Mouse (Mus musculus) lung, embryonic 14.5 days (tissue): ENCODE measurements at regions not wholly inside any gene's neighbourhood (a gene's known extent, or its start where the extent isn't known, plus 50 kb on each side); places are given as distances from the start of the nearest gene placed in this dataset.

Experiments
- ATAC-seq: fragments of 200-750 bp; cut with Nextera tagmentation; 2 replicates; pipeline ENCODE4 v1.8.0; 2017; ENCODE audit warnings: mild to moderate bottlenecking, moderate TSS enrichment, moderate library complexity; ENCODE audit not compliant: insufficient read depth
- DNase-seq: peaks from one replicate; pipeline ENCODE4 v3.0.0-alpha.2; 2015
- H3K27ac ChIP-seq: fragments of 300-500 bp; sonication (generic); 2 replicates; pipeline ENCODE4 v1.5.1; 2014; ENCODE audit warnings: low read depth, mild to moderate bottlenecking, moderate library complexity
- H3K27me3 ChIP-seq: fragments of 300-500 bp; sonication (generic); 2 replicates; pipeline ENCODE4 v1.6.1; 2014; ENCODE audit warnings: low read length, control low read depth; ENCODE audit not compliant: insufficient read depth
- H3K36me3 ChIP-seq: fragments of 300-500 bp; sonication (generic); 2 replicates; pipeline ENCODE4 v1.6.1; 2014; ENCODE audit warnings: control low read depth; ENCODE audit not compliant: insufficient read depth
- H3K4me1 ChIP-seq: fragments of 300-500 bp; sonication (generic); 2 replicates; pipeline ENCODE4 v1.6.1; 2014; ENCODE audit warnings: antibody characterized with exemption, control low read depth; ENCODE audit not compliant: insufficient read depth
- H3K4me2 ChIP-seq: fragments of 300-500 bp; sonication (generic); 2 replicates; pipeline ENCODE4 v1.6.1; 2014; ENCODE audit warnings: mild to moderate bottlenecking
- H3K4me3 ChIP-seq: fragments of 300-500 bp; sonication (generic); 2 replicates; pipeline ENCODE4 v1.5.1; 2014; ENCODE audit warnings: low read depth, low read length
- H3K9ac ChIP-seq: fragments of 300-500 bp; sonication (generic); 2 replicates; pipeline ENCODE4 v1.6.1; 2014
- H3K9me3 ChIP-seq: fragments of 300-500 bp; sonication (generic); 2 replicates; pipeline ENCODE4 v1.6.1; 2016; ENCODE audit warnings: low read depth, low read length, control low read depth
- CTCF ChIP-seq: IDR thresholded peaks from 2 replicates; pipeline ENCODE4 v1.5.1; 2016; ENCODE audit warnings: antibody characterized with exemption, low read depth
- WGBS: fragments of 180-500 bp; shearing (Covaris S2); extraction: QIAGEN DNeasy Blood & Tissue Kit; methylation state at CpG from one replicate; pipeline ENCODE4 v1.1.7; 2014; 5-methylcytosine and 5-hydroxymethylcytosine counted together

DNA sequence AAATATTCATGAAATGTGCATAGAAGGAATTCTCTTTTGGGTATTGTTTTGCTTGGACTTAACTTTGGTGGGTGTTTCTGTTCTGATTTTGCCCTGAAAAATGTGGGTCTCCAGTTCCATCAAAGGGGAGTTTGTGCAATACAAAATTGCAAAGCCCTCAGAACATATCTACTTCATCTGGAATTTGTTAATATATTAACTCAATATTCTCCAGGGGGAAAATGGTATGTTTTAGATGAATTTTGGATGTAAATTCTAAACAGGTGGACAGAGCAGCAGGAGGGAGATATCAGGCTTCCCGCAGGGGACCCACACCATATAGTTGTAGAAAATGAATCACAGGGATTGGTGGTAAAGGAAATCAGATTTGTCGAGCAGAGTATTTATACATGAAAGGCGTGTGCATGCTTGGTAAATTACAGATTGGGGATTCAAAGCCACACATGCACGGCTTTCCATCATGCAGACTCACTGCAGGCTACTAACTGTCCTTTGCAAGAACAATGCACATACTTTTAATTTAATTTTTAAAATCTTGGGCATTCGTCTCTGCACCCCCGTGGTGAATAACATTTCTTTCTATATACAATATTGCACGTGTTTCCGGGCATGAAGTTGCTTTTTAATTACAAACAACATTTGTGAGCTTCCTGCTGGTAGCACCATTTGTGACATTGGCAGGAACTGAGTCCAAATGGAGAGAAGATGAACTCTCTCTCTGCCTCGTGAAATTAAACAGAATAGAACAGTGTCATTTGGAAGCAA, 104.8 kb upstream of the Adgrl4 start:
- Histone ChIP-seq H3K4me3 (no peak overlapping the region), H3K9me3 (no peaks in the 10 kb centered on the region), H3K36me3 (no peaks in the 10 kb centered on the region), H3K9ac (no peak overlapping the region), H3K27me3 (no peaks in the 10 kb centered on the region), H3K4me2 (no peak overlapping the region), H3K4me1 (no peaks in the 10 kb centered on the region), H3K27ac (no peak overlapping the region)
- TF ChIP-seq CTCF: no peak
- no peak for ATAC-seq
- WGBS: 67% methylated on average over 9 of the region's 9 CpGs
- no peak for DNase-seq

DNA sequence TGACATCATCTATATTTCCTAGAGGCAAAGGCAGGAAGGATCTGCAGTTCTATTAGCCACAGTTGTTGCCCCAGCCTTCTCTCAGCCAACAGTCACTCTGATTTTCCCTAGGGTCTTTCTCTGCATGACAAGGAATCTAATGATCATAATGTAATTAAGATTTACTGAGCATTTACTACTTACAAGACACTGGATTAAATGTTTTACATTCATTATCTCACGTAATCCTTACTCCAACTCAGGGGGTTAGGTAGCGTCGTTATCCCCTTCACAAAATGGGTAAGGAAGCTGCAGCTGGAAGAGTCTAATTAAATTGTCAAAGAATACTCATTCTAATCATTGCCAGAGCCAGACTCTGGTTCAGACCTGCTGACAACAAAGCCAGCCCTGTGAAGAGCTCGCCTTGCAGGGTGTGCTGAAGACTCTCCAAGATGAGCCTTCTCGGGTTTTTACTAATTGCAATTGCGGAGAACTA, 103.8 kb upstream of the Adgrl4 start:
- Histone ChIP-seq H3K9ac (no peak overlapping the region), H3K27me3 (no peaks in the 10 kb centered on the region), H3K4me3 (no peak overlapping the region), H3K4me2 (no peak overlapping the region), H3K9me3 (no peaks in the 10 kb centered on the region), H3K4me1 (no peaks in the 10 kb centered on the region), H3K27ac (no peak overlapping the region), H3K36me3 (no peaks in the 10 kb centered on the region)
- 52% methylated on average over 6 of the region's 6 CpGs for WGBS
- DNase-seq (no peak), ATAC-seq (no peak)
- TF ChIP-seq CTCF: no peak

DNA sequence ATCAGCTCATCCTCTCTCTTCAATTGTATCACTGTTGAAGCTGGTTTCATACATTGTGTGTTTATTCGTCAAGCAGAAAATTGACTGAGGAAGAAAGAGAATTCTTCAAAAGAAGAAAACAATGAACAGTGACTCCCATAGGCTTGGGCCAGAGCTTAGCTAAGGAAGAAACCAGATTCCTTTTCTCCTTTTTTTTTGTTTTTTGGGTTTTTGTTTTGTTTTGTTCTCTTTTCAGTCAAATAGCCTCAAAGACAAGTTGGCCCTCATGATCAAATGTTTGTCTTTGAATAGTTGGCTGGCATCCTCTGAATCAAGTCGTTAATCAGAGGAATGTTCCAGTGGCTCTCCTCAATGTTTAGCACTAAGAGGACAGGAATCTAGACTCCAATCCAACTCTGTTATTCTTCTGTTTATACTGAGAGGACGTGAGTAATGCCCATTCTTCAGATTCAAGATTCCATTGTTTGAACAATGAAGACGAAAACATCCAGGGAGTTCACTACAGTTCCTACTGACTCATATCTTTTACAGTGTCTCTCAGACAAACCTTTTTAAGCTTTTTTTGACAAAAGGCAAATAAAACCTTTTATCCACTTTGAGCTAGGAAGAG, 86.1 kb upstream of the Adgrl4 start:
- Histone ChIP-seq H3K27ac (no peak overlapping the region), H3K27me3 (no peaks in the 10 kb centered on the region), H3K4me3 (no peak overlapping the region), H3K36me3 (no peaks in the 10 kb centered on the region), H3K9me3 (no peaks in the 10 kb centered on the region), H3K4me2 (no peak overlapping the region), H3K4me1 (no peaks in the 10 kb centered on the region), H3K9ac (no peak overlapping the region)
- TF ChIP-seq CTCF: no peak
- ATAC-seq: no peak
- 39% methylated on average over 4 of the region's 4 CpGs for WGBS
- peak; percentile 24 for DNase-seq

DNA sequence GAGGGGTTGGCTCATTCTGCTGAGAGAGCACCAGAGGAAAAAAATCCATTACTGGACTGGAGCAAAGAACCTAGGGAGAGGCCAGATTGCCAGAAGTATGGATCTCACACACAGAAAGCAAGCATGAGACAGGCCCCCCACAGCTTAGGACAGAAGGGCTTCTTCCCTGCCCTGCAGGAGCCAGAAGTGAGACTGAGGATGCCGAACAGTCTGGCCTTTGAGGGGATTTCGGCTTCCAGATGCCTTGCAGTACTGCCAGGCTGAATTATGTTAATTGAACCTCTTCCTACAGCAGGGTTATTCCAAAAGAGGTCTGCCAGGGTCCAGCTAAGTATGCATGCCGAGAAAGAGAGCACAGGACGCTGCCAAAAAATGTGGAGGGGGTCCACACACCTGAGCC, 71.4 kb upstream of the Adgrl4 start:
- no peak for DNase-seq
- 71% methylated on average over 4 of the region's 4 CpGs for WGBS

DNA sequence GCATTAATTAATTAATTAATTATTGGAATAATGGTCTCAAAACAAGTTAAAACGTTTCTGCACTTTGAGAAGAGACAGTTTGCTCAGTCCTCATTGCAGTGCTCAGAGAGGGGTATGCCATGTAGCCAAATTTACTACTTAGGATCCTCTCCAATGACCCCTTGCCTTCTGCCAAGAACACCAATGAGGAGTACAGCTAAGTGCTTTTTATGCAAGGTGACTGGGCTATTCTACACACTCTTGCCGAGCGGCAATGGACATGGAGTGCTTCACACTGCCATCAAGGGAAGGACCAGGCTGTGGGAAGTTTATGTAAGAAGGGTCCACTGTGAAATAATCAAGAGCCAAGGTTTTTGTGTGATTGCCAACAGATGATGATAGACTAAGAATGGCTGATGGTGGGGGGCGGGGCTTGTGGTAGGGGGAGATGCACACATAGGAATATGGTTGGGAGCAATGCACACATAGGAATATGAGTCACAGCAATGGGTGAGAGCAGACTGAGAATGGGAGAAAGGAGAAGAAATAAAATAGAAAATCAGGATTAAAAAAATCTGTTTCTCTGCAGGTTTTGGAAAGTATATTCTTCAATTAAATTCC, 70.9 kb upstream of the Adgrl4 start:
- DNase-seq (no peak), ATAC-seq (no peak)
- H3K4me2 ChIP-seq: no peak overlapping the region
- H3K27ac ChIP-seq: no peak overlapping the region
- no peaks in the 10 kb centered on the region for H3K36me3 ChIP-seq
- H3K27me3 ChIP-seq: no peaks in the 10 kb centered on the region
- H3K9me3 ChIP-seq: no peaks in the 10 kb centered on the region
- no peak for TF ChIP-seq CTCF
- H3K9ac ChIP-seq: no peak overlapping the region
- H3K4me3 ChIP-seq: no peak overlapping the region
- 77% methylated on average over 4 of the region's 4 CpGs for WGBS
- no peaks in the 10 kb centered on the region for H3K4me1 ChIP-seq

More for the DNA sequence above, 71.4 kb upstream of the Adgrl4 start:
- H3K9ac ChIP-seq: no peak overlapping the region
- no peak overlapping the region for H3K27ac ChIP-seq
- no peak for ATAC-seq
- H3K4me2 ChIP-seq: no peak overlapping the region
- H3K4me3 ChIP-seq: no peak overlapping the region
- H3K9me3 ChIP-seq: no peaks in the 10 kb centered on the region
- TF ChIP-seq CTCF: no peak
- no peaks in the 10 kb centered on the region for H3K4me1 ChIP-seq
- no peaks in the 10 kb centered on the region for H3K36me3 ChIP-seq
- no peaks in the 10 kb centered on the region for H3K27me3 ChIP-seq

DNA sequence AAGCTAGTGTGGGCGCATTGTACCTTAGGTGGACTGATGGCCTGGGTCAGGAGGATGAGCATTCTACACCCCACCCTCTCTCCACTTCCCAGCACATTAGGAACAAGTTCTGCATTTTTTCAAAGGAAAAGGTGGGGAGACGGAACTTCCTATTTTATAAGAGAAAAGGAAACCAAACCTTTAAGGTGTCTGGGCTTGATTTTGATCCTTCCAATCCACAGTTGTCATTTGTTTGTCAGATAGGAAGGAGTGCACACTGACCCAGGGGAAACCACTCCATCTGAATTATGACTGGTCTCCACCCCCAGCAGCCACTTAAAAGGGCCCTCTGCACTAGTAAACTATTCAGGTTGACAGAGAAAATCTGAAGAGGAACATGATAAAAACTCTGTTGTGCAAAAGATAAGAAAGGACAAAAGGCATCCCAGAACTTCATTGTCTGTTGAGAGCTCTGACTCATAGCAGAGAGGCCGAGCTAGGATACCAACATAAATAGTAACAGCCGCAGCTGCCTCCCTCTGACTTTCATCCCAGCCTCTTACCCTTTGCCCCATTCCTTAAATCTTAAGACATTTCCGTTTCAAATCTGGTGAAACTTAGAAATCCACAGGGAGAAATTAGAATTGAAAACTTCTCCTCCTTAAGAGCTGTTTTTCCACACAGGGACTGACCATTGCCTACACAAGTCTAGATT, 54.2 kb upstream of the Adgrl4 start:
- no peak for DNase-seq

DNA sequence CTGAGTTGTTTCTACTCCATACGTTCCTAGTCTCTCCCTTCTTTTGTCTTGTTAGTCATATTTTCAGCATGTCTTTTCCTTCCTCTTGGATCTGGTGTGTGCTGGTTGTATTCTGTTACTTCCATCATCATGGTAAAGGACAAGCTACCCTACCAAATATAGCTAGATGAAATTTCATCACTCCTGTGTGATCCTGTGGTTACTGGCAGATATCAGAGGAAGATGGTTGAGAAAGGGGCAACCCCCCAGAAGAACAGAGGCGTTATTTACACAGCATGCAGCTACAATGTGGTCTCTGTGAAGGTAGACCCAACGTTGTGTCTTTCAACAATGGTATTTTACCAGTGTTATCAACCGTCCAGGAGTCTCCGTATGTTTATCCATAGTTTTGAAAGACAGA, 52.8 kb upstream of the Adgrl4 start:
- H3K4me2 ChIP-seq: no peak overlapping the region
- H3K27ac ChIP-seq: no peak overlapping the region
- no peaks in the 10 kb centered on the region for H3K36me3 ChIP-seq
- no peak for TF ChIP-seq CTCF
- no peaks in the 10 kb centered on the region for H3K27me3 ChIP-seq
- H3K9me3 ChIP-seq: no peaks in the 10 kb centered on the region
- H3K9ac ChIP-seq: no peak overlapping the region
- DNase-seq: no peak
- 65% methylated on average over 5 of the region's 5 CpGs for WGBS
- H3K4me1 ChIP-seq: no peaks in the 10 kb centered on the region
- H3K4me3 ChIP-seq: no peak overlapping the region
- no peak for ATAC-seq

More for the DNA sequence above, 54.2 kb upstream of the Adgrl4 start:
- ATAC-seq: no peak
- H3K4me1 ChIP-seq: no peaks in the 10 kb centered on the region
- H3K9me3 ChIP-seq: no peaks in the 10 kb centered on the region
- H3K9ac ChIP-seq: no peak overlapping the region
- H3K27me3 ChIP-seq: no peaks in the 10 kb centered on the region
- no peak overlapping the region for H3K4me3 ChIP-seq
- TF ChIP-seq CTCF: no peak
- H3K27ac ChIP-seq: no peak overlapping the region
- no peaks in the 10 kb centered on the region for H3K36me3 ChIP-seq
- 55% methylated on average over 5 of the region's 5 CpGs for WGBS
- no peak overlapping the region for H3K4me2 ChIP-seq
